Mouse (Mus musculus) hindbrain, embryonic 14.5 days (tissue): ENCODE measurements around the gene Gpa33. TPM values are rescaled to one million over a fixed set of nuclear protein-coding genes. Genes with fewer than 3 reads are reported as not detected.

Source experiments
- ATAC-seq: fragments of 200-750 bp; cut with Nextera tagmentation; 2 replicates; pipeline ENCODE4 v1.8.0; 2017; ENCODE audit warnings: moderate number of reproducible peaks, mild to moderate bottlenecking, moderate TSS enrichment, moderate library complexity; ENCODE audit not compliant: low FRiP score
- DNase-seq: peaks from one replicate; pipeline ENCODE4 v3.0.0-alpha.2; 2015; ENCODE audit warnings: low spot score
- H3K27ac ChIP-seq: fragments of 300-500 bp; sonication (generic); 2 replicates; pipeline ENCODE4 v1.5.1; 2014; ENCODE audit warnings: mild to moderate bottlenecking, moderate library complexity
- H3K27me3 ChIP-seq: fragments of 300-500 bp; sonication (generic); 2 replicates; pipeline ENCODE4 v1.6.1; 2014; ENCODE audit warnings: mild to moderate bottlenecking, low read length, mixed read lengths; ENCODE audit not compliant: control insufficient read depth, insufficient read depth
- H3K36me3 ChIP-seq: fragments of 300-500 bp; sonication (generic); replicated peaks from 2 replicates; pipeline ENCODE4 v1.6.1; 2014; ENCODE audit not compliant: control insufficient read depth, insufficient read depth
- H3K4me1 ChIP-seq: fragments of 300-500 bp; sonication (generic); replicated peaks from 2 replicates; pipeline ENCODE4 v1.6.1; 2014; ENCODE audit warnings: antibody characterized with exemption, low read length, mixed read lengths; ENCODE audit not compliant: control insufficient read depth, insufficient read depth
- H3K4me2 ChIP-seq: fragments of 300-500 bp; sonication (generic); replicated peaks from 2 replicates; pipeline ENCODE4 v1.6.1; 2014; ENCODE audit warnings: mild to moderate bottlenecking, moderate library complexity
- H3K4me3 ChIP-seq: fragments of 300-500 bp; sonication (generic); replicated peaks from 2 replicates; pipeline ENCODE4 v1.5.1; 2014; ENCODE audit warnings: mild to moderate bottlenecking, low read length
- H3K9ac ChIP-seq: fragments of 300-500 bp; sonication (generic); 2 replicates; pipeline ENCODE4 v1.6.1; 2014
- H3K9me3 ChIP-seq: fragments of 300-500 bp; sonication (generic); 2 replicates; pipeline ENCODE4 v1.6.1; 2016; ENCODE audit warnings: low read length; ENCODE audit not compliant: control insufficient read depth
- WGBS: fragments of 180-500 bp; shearing (Covaris S2); extraction: QIAGEN DNeasy Blood & Tissue Kit; methylation state at CpG from one replicate; pipeline ENCODE4 v1.1.7; 2014; 5-methylcytosine and 5-hydroxymethylcytosine counted together
- polyA plus RNA-seq: library from polyadenylated mRNA; unstranded; fragments of >200 nt; fragmentation: Nextera tagmentation; extraction: Ambion mirVana; gene quantifications from 2 replicates; pipeline ENCODE4 v1.2.1, GENCODE M21; 2014

Gpa33 gene
- polyA plus RNA-seq = not detected in 2 replicates

GRCm38 (mm10) chr1:166130224-166130860 is at the start of gene Gpa33:
Gpa33 (plus strand) TSS chr1:166130238.
- Histone ChIP-seq H3K9me3 (no peaks in the 10 kb centered on the region), H3K27me3 (no peaks in the 10 kb centered on the region), H3K27ac (no peak within 1 kb of the TSS), H3K4me2 (no peak within 1 kb of the TSS), H3K9ac (no peak within 1 kb of the TSS), H3K4me3 (no peak within 1 kb of the TSS), H3K4me1 (no peaks in the 10 kb centered on the region), H3K36me3 (no peaks in the 10 kb centered on the region)
- no peak for ATAC-seq
- WGBS = 91% methylated on average over 5 of the region's 5 CpGs
- DNase-seq = no peak

- H3K4me3 ChIP-seq = no peak overlapping the region
- no peaks in the 10 kb centered on the region for H3K27me3 ChIP-seq
- no peaks in the 10 kb centered on the region for H3K36me3 ChIP-seq
- ATAC-seq (no peak), DNase-seq (peak; percentile 32)
- H3K9ac ChIP-seq = peak overlapping the region; percentile 25; the same call in 1 of the 2 replicates
- no peaks in the 10 kb centered on the region for H3K9me3 ChIP-seq
- peak overlapping the region; percentile 6; the same call in 1 of the 2 replicates for H3K4me2 ChIP-seq
- peaks cover 12% of the 10 kb centered on the region; the same call in 1 of the 2 replicates for H3K4me1 ChIP-seq
- peak overlapping the region; percentile 70 for H3K27ac ChIP-seq
- 41% methylated on average over 19 of the region's 19 CpGs for WGBS
These were observed 41.4 kb upstream of the Gpa33 start for GRCm38 (mm10) chr1:166088446-166089170.

DNA sequence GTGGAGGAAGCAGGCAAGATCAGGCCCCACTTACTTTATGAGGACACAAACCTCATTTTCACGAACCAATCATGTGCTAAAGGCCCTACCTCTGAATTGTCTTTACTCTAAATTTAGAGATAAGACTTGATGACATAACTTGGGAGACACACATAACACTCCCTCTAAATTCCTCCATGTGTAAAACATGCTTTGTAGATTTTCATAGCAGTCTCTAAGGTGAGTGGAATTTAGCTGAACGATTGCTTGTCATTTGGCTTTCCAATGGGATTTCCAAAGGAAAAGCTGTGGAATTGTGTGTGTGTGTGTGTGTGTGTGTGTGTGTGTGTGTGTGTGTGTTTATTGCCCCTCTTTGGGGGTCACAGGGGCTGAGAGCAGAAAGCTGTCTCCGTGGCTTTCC is 40.7 kb upstream of the Gpa33 start:
- H3K4me1 ChIP-seq = peaks cover 12% of the 10 kb centered on the region; the same call in 1 of the 2 replicates
- H3K4me2 ChIP-seq = no peak overlapping the region
- H3K27ac ChIP-seq = peak overlapping the region; percentile 70
- 61% methylated on average over 3 of the region's 3 CpGs for WGBS
- ATAC-seq = no peak
- no peak for DNase-seq
- H3K9me3 ChIP-seq = no peaks in the 10 kb centered on the region
- no peak overlapping the region for H3K9ac ChIP-seq
- H3K36me3 ChIP-seq = no peaks in the 10 kb centered on the region
- H3K27me3 ChIP-seq = no peaks in the 10 kb centered on the region
- H3K4me3 ChIP-seq = no peak overlapping the region

DNA sequence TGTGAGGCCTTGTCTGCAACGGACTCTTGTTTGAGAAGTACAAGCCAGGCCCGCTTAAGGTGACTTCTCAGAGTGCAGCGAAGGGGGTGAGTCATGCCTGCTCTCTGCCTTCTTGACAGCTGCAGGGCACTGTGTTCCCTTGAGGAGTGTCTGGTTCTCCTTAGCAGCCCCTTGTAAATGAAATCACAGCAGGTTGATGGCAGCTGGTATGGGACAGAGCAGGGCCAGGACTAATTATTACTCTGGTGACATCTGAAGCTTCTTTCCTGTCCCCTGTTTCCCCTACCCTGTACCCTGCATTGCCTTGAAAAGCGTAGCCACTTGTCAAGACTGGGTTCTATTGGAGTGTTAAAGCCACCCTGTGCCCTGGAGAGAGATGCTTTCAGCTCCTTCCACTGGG is 40.3 kb upstream of the Gpa33 start:
- Histone ChIP-seq H3K4me1 (peaks cover 12% of the 10 kb centered on the region; the same call in 1 of the 2 replicates), H3K9me3 (no peaks in the 10 kb centered on the region), H3K36me3 (no peaks in the 10 kb centered on the region), H3K9ac (no peak overlapping the region), H3K4me3 (no peak overlapping the region), H3K4me2 (no peak overlapping the region), H3K27me3 (no peaks in the 10 kb centered on the region), H3K27ac (no peak overlapping the region)
- 40% methylated on average over 4 of the region's 4 CpGs for WGBS
- ATAC-seq (peak; percentile 34; the same call in 1 of the 2 replicates), DNase-seq (no peak)

GRCm38 (mm10) chr1:166090306-166090705 is 39.7 kb upstream of the Gpa33 start:
- H3K27ac ChIP-seq = no peak overlapping the region
- H3K9me3 ChIP-seq = no peaks in the 10 kb centered on the region
- H3K9ac ChIP-seq = no peak overlapping the region
- peaks cover 12% of the 10 kb centered on the region; the same call in 1 of the 2 replicates for H3K4me1 ChIP-seq
- no peak overlapping the region for H3K4me2 ChIP-seq
- ATAC-seq (no peak), DNase-seq (no peak)
- no peak overlapping the region for H3K4me3 ChIP-seq
- WGBS = 97% methylated on average over 2 of the region's 2 CpGs
- H3K36me3 ChIP-seq = no peaks in the 10 kb centered on the region
- H3K27me3 ChIP-seq = no peaks in the 10 kb centered on the region

DNA sequence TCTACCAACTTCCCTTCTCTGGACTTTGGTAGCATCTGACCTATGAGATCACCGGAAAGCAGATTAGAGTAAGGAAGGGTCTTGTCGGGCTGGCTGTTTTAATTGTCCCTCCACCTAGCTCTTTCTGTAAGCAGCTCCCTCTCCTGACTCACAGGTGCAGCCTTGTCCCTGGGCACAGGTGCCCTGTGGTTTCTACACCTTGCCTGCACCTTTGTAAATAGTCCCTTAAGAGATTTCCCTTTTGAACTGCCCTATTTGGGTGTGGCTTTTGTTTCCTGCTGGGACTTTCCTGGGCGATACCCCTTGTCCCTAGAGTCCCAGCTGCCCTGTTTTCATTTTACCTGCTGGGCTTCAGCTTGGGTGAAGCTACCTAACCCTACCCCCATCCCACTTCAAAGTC is 35.6 kb upstream of the Gpa33 start:
- Histone ChIP-seq H3K27ac (no peak overlapping the region), H3K4me1 (0 out of 2 replicates have a peak, but pooled peaks cover under 1% of the 10 kb centered on the region), H3K4me3 (no peak overlapping the region), H3K36me3 (no peaks in the 10 kb centered on the region), H3K9me3 (no peaks in the 10 kb centered on the region), H3K27me3 (no peaks in the 10 kb centered on the region), H3K9ac (no peak overlapping the region), H3K4me2 (no peak overlapping the region)
- DNase-seq (no peak), ATAC-seq (no peak)
- 89% methylated on average over 3 of the region's 3 CpGs for WGBS

DNA sequence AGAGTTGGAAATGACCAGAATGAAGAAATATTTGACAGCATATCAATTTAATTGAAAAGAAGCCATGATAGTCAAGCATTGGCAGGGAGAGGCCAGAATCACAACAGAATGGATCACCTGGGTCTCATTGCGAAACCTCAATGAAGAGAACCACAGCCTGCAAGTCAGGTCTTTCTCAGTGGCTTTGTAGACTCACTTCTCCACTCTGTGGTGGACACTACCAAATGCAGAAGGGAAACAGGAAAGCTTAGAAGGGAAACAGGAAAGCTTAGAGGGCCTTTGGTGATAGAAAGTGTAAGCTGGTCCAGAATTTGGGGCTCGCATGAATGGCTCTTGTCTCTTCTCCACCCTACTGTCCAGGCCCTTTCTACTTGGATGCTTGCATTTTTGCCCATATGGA is 31.9 kb upstream of the Gpa33 start:
- DNase-seq (no peak), ATAC-seq (no peak)
- 90% methylated on average over 2 of the region's 2 CpGs for WGBS

DNA sequence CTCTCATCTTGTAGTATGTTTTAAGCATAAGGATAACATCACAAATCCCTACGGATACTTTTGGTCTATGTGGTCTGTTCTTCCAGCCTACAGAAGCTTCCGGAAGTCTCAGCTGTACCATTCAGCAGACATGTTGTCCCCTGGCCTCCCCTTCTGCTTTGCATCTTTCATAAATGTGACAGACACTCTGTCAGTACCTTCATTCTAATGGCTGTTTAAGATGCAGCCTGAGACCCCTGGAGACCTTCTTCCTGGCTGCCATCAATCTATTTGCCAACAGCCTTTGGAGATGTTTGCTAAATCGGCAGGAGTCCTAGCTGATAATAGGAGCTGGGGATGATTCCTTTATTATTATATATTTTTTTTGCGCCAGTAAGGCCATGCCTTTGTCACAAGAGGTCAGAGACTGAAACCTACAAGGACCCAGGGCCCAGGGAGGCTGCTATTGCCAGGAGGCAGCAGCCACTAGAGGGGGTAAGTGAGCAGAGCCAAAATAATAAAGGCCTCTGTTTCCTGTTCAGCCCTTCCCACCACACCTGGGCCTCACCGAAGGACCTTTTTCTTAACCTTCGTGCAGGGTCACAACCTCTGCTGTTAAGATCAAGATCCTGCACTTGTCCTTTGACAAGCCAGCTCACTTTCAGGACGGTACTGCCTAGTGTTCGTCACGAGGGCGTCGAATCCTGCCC is 27.0 kb upstream of the Gpa33 start:
- H3K9me3 ChIP-seq = no peaks in the 10 kb centered on the region
- no peak for ATAC-seq

More for the DNA sequence above, 31.9 kb upstream of the Gpa33 start:
- Histone ChIP-seq H3K4me3 (no peak overlapping the region), H3K9ac (no peak overlapping the region), H3K4me1 (no peaks in the 10 kb centered on the region), H3K36me3 (no peaks in the 10 kb centered on the region), H3K9me3 (no peaks in the 10 kb centered on the region), H3K27ac (no peak overlapping the region), H3K27me3 (no peaks in the 10 kb centered on the region), H3K4me2 (no peak overlapping the region)

DNA sequence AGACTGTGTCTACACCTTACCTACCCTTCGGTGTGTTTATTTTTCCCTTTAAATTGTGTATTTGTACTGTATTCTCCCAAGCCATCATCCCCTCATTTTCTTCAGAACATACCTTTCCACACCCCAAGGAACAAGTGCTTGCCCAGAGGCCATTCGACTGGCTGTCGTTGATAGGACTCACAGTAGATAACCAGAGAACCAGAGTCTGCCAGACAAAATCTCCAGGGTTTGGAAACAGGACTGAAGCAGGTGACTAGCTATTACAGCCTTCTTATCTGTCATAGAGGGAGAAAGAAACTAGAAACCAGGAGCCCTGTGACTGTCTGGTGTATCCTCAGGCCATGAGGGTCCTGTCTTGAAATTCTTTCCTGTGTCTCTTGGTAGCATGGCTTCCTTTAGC is 25.2 kb upstream of the Gpa33 start:
- 89% methylated on average over 3 of the region's 3 CpGs for WGBS

More for the DNA sequence above, 27.0 kb upstream of the Gpa33 start:
- Histone ChIP-seq H3K36me3 (no peaks in the 10 kb centered on the region), H3K4me3 (no peak overlapping the region), H3K9ac (no peak overlapping the region), H3K4me2 (no peak overlapping the region), H3K4me1 (no peaks in the 10 kb centered on the region), H3K27me3 (no peaks in the 10 kb centered on the region), H3K27ac (no peak overlapping the region)
- peak; percentile 39 for DNase-seq
- WGBS = 55% methylated on average over 11 of the region's 11 CpGs

More for the DNA sequence above, 25.2 kb upstream of the Gpa33 start:
- no peak overlapping the region for H3K4me3 ChIP-seq
- no peak overlapping the region for H3K9ac ChIP-seq
- H3K36me3 ChIP-seq = no peaks in the 10 kb centered on the region
- H3K27me3 ChIP-seq = no peaks in the 10 kb centered on the region
- H3K4me1 ChIP-seq = no peaks in the 10 kb centered on the region
- no peaks in the 10 kb centered on the region for H3K9me3 ChIP-seq
- no peak for ATAC-seq
- no peak overlapping the region for H3K27ac ChIP-seq
- no peak overlapping the region for H3K4me2 ChIP-seq
- no peak for DNase-seq
